Mouse (Mus musculus) layer of hippocampus, postnatal 10 days (tissue): ENCODE results near the gene Snap23. TPM values are rescaled to one million over a fixed set of nuclear protein-coding genes. Genes with fewer than 3 reads are reported as not detected.
A peak's percentile ranks its signal among the peaks of the same experiment; 100 is the strongest.
"Not testable (repeated sequence)": the region's sequence is repeated elsewhere in the genome, so short reads cannot be mapped to it uniquely, and the experiment has no call there.

Experiments used
- DNase-seq, 2 experiments: peaks; one replicate each; pipeline ENCODE4 v3.0.0; 2021; ENCODE audit warnings: low spot score in 2 of 2
- long read RNA-seq: library from polyadenylated mRNA; stranded (forward); transcript quantifications from one replicate; pipeline ENCODE4 v2.0.0, GENCODE M21; 2023
- total RNA-seq, 2 experiments: library from RNA; stranded (reverse); gene quantifications; 2 replicates each; pipeline ENCODE4 v1.2.3; 2021

Snap23 gene
- total RNA-seq, result 10 to 100 TPM; 18.3 to 18.8 TPM
- long read RNA-seq, partial matches to known transcripts, result 1 of 9 reads
- long read RNA-seq, other reads (novel, unspliced or antisense), result 5 of 9 reads

GRCm38 (mm10) chr2:120566886-120567797, at the start of gene Snap23:
Gene Snap23, plus strand, starts transcription at chr2:120567671.
- peak; percentile 90 to 95 for DNase-seq

GRCm38 (mm10) chr2:120518547-120519210, 48.8 kb upstream of the Snap23 start:
- DNase-seq, result no peak

GRCm38 (mm10) chr2:120526771-120527170, 40.7 kb upstream of the Snap23 start:
- no peak for DNase-seq

DNA sequence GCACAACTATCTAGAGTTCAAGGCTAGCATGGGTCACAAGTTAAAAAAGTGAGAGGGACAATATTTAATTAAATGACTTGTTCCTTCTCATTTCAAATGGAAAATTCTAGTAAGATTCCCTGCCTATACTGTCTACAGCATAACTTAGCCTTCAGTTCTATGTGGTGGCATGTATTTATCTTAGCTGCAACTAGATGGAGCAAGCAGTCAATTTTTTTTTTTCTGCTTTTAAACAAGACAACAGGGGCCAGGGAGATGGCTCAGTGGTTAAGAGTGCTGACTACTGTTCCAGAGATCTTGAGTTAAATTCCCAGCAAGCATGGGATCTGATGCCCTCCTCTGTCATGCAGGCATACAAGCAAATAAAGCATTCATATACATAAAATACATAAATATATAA, 37.9 kb upstream of the Snap23 start:
- DNase-seq, result no peak

GRCm38 (mm10) chr2:120531223-120531622, 36.2 kb upstream of the Snap23 start:
- no peak for DNase-seq

- no peak for DNase-seq
These were observed 28.1 kb upstream of the Snap23 start for GRCm38 (mm10) chr2:120539333-120539732.

DNA sequence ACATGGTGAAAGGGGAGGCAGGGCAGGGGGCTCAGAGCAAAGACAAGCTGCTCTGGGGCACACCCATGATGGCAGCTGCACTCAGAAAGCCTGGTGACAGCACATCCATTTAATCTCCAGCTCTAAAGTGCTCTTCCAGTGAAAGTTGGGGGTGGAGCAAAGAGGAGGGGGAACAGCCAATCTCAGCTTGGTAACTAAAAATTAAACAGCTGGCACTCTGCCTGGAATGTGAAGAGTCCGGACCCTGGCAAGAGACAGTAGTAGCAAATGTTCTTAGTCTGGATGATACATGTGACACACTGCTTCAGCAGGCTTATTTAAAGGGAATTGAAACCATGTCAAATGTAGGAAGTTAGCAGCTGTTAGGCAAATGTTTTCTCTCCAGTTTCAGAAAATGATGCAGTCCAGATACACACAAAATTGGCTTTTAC, 27.7 kb upstream of the Snap23 start:
- peak; percentile 51 to 68 for DNase-seq

GRCm38 (mm10) chr2:120544732-120545131, 22.7 kb upstream of the Snap23 start:
- DNase-seq, result no peak

DNA sequence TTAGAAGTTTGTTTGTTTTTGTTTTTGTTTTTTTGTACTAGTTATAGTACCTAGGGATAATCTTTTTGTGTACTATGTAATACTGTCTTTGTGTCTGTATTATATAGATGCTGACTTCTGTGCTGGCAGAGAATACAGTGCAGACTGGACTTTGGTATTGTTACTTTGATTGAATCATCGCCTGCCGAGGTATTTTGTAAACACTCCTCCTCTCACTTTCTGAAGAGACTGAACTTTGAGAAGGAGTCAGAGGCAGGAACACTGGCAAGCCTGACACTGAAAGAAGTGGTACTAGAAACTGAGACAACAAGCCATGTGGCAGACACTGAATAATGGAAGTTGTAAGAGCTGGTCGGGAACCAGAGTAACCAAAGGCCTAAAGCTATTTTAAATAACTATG, 10.6 kb upstream of the Snap23 start:
- no peak for DNase-seq

DNA sequence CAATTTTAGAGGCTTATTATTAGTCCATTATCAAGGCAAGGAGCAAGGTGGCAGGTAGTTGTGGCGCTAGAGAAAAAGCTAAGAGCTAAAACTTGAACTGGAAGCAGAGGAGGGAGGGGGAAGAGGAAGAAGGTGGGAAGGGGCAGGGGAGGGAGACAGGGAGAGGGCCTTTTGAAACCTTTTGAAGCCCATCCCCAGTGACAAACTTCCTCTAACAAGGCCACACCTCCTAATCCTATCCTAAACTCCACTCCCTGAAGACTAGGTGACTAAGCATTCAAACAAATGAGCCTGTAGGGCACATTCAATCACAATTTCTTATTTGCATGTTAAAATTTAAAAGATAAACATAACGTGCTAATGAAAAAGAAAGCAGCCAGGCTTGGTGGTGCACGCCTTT, 8.7 kb upstream of the Snap23 start:
- no peak for DNase-seq

DNA sequence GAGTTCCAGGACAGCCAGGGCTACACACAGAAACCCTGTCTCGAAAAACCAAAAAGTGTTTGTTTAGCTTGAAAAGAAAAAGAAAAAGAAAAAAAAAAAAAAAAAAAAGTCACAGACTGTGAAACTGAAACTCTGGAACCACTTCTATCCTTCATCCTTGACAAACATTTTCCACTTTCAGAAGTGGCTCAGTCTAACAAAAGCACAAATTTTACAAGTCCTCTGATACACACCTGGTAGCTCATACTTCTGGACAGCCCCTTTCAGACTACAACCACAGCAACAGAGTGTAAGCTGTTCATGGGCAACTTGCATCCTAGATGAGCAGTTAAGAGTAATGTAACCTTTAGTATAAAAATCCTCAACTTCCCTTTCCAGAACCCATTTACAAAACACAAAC, 5.9 kb upstream of the Snap23 start:
- no peak for DNase-seq

GRCm38 (mm10) chr2:120562859-120563234, 4.6 kb upstream of the Snap23 start:
- no peak for DNase-seq

DNA sequence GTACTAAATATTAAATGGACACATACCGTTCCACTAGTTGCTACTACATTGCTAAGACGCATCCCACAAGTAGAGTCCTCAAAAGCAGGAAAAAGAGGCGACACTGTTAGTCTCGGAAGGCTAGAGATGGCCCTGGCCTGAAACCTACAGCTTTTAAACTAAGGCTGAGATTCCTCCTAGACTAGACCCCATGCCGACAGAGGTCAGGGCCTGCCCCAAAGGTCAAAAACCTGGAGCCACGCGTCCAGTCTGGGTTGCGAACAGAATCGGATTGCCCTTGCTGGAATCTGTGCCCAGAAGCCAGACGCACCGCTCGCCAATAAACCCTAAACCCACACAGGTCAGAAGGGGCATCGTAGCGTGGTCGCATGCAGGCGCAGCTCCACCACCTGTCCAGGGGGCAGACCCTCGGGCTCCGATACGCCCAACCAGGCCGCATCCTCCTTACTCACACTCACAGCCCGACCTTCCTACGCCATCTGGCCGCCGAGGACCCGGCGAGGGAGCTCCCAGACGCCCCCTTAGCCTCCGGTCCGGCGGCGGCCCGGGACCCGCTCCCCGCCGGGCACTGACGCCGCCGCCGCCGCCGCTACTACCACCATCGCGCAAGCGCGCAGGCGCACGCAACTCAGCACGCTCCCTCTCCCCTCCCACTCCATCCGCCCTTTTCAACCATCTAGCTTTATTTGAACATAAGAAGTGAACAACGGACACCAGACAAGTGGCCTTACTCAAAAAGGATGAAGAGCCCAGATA, 4.1 kb upstream of the Snap23 start, which contains the start of gene Zfp106:
Gene Zfp106, minus strand, starts transcription at position 609 of the 756 bp plus-strand sequence.
- peak; percentile 77 to 89 for DNase-seq

GRCm38 (mm10) chr2:120564548-120565188, 2.8 kb upstream of the Snap23 start:
- DNase-seq, result not testable (repeated sequence)

GRCm38 (mm10) chr2:120565363-120565762, 2.1 kb upstream of the Snap23 start:
- no peak for DNase-seq

- no peak for DNase-seq
These were observed 388 bp downstream of the Snap23 start for GRCm38 (mm10) chr2:120567798-120568320.

- no peak for DNase-seq
These were observed 3.6 kb downstream of the Snap23 start for GRCm38 (mm10) chr2:120571081-120571480.

DNA sequence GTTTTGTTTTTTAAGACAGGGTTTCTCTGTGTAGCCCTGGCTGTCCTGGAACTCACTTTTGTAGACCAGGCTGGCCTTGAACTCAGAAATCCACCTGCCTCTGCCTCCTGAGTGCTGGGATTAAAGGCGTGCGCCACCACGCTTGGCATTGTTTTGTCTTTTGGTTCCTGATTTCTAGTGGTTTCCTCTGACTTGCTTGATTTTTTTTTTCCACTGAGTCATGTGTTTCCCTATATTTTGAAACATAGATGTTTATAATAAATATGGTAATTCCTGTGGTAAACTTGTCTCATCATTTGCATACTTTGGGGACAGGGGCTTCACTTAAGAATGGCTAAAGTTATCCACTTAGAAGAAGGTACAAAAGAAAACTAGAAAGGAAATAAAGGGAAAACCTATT, 4.7 kb downstream of the Snap23 start:
- not testable (repeated sequence) for DNase-seq

DNA sequence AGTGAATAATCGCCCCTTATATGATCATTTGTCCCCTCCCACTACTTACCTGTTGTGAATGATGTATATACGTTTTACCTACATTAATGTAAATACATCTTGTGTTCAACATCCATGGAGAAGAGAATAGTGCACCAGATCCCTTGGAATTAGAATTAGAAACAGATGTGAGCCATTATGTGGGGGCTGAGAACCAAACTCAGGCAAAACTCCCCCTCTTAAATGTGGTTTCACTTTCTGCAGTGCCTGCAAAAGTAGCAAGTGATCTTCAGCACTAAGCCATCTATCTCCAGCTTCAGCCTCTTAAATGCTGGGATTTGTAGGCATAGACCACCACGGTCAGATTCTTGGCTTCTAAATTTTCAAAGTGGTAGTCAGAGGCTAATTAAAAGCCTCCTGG, 7.7 kb downstream of the Snap23 start:
- no peak for DNase-seq

GRCm38 (mm10) chr2:120575978-120576377, 8.5 kb downstream of the Snap23 start:
- no peak for DNase-seq

DNA sequence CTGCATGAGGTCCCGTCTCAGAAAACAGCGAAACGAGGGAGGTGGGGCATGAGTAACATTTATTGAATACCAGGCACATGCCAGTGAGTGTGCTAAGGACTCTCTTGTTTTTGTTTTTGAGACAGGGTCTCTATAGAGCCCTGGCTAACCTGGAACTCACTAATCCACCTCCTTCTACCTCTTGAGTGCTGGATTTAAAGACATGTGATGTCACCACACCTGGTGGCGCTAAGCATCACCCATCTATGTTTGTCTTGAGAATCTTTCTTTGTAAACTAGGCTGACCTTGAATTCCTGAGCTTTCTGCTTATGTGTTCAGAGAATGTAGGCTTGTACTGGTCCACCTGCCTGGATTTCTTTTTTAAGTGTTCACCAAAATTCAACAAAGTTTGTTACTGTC, 10.3 kb downstream of the Snap23 start:
- DNase-seq, result no peak
